Mouse (Mus musculus) hindbrain, postnatal 0 days (tissue): ENCODE measurements at regions not wholly inside any gene's neighbourhood (a gene's known extent, or its start where the extent isn't known, plus 50 kb on each side); places are given as distances from the start of the nearest gene placed in this dataset.

Experiments used
- ATAC-seq: fragments of 200-750 bp; cut with Nextera tagmentation; 2 replicates; pipeline ENCODE4 v1.8.0; 2017; ENCODE audit warnings: mild to moderate bottlenecking, moderate TSS enrichment, moderate library complexity
- DNase-seq: peaks from one replicate; pipeline ENCODE4 v3.0.0-alpha.2; 2015; ENCODE audit warnings: low spot score
- H3K27ac ChIP-seq: fragments of 300-500 bp; sonication (generic); 2 replicates; pipeline ENCODE4 v1.5.1; 2014; ENCODE audit warnings: mild to moderate bottlenecking
- H3K27me3 ChIP-seq: fragments of 300-500 bp; sonication (generic); 2 replicates; pipeline ENCODE4 v1.6.1; 2014; ENCODE audit warnings: low read length, mixed read lengths; ENCODE audit not compliant: insufficient read depth
- H3K36me3 ChIP-seq: fragments of 300-500 bp; sonication (generic); 2 replicates; pipeline ENCODE4 v1.6.1; 2014; ENCODE audit warnings: low read length, mixed read lengths; ENCODE audit not compliant: insufficient read depth
- H3K4me1 ChIP-seq: fragments of 300-500 bp; sonication (generic); 2 replicates; pipeline ENCODE4 v1.6.1; 2014; ENCODE audit warnings: antibody characterized with exemption, low read length, mixed read lengths; ENCODE audit not compliant: insufficient read depth
- H3K4me2 ChIP-seq: fragments of 300-500 bp; sonication (generic); 2 replicates; pipeline ENCODE4 v1.6.1; 2014; ENCODE audit warnings: low read depth, mild to moderate bottlenecking, low read length, moderate library complexity, mixed read lengths
- H3K4me3 ChIP-seq: fragments of 300-500 bp; sonication (generic); 2 replicates; pipeline ENCODE4 v1.5.1; 2014; ENCODE audit warnings: low read length
- H3K9ac ChIP-seq: fragments of 300-500 bp; sonication (generic); replicated peaks from 2 replicates; pipeline ENCODE4 v1.6.1; 2014; ENCODE audit warnings: mild to moderate bottlenecking, low read length, moderate library complexity, mixed read lengths
- H3K9me3 ChIP-seq: fragments of 300-500 bp; sonication (generic); 2 replicates; pipeline ENCODE4 v1.6.1; 2016; ENCODE audit warnings: low read length, mixed read lengths
- CTCF ChIP-seq: IDR thresholded peaks from 2 replicates; pipeline ENCODE4 v1.5.1; 2016; ENCODE audit warnings: antibody characterized with exemption, control low read depth, low read depth
- WGBS: fragments of 180-500 bp; shearing (Covaris S2); extraction: QIAGEN DNeasy Blood & Tissue Kit; methylation state at CpG from one replicate; pipeline ENCODE4 v1.1.7; 2014; 5-methylcytosine and 5-hydroxymethylcytosine counted together

DNA sequence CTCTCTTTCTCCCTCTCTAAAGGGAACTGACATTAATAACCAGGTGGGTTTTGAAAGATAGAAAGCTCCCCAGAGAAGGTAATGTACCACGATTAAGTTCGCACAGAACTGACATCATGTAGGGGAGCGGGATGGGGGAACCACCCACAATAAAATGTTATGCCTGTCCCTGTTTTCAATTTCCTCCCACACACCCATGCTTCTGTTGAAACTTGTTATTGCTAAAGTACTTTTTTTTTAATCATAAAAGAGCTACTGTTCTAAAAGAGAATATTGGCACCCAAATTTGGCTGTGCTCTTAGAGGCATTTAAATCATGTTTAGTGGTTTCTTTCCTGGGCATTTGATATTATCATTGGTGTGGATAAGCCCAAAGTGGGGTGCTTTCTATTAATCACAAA, 82.6 kb upstream of the Phactr1 start:
- Histone ChIP-seq H3K36me3 (no peaks in the 10 kb centered on the region), H3K4me3 (no peak overlapping the region), H3K4me1 (no peaks in the 10 kb centered on the region), H3K4me2 (no peak overlapping the region), H3K27me3 (no peaks in the 10 kb centered on the region), H3K9ac (no peak overlapping the region), H3K27ac (no peak overlapping the region), H3K9me3 (no peaks in the 10 kb centered on the region)
- WGBS, result 87% methylated on average over 3 of the region's 3 CpGs
- DNase-seq (no peak), ATAC-seq (no peak)
- TF ChIP-seq CTCF, result no peak

DNA sequence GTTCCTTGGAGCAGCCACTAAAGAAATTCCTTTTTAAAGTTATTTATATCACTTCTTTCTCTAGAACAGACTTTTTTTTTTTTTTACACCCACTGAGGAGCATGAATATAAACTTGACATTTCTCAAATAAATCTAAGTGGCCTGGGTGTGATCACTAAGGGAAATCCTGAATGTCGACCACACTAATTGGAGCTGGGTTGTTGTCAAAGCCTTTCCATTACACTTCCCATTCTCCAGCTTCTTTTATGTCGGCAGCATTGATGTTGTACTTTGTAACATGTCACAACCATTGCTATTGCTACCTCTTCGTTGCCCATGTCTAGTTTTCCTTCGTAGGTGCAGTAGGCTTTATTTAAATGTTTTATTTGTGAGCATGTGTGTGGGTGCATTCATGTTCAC, 77.1 kb upstream of the Phactr1 start:
- no peak overlapping the region for H3K9ac ChIP-seq
- no peaks in the 10 kb centered on the region for H3K36me3 ChIP-seq
- DNase-seq (no peak), ATAC-seq (no peak)
- no peaks in the 10 kb centered on the region for H3K27me3 ChIP-seq
- no peak for TF ChIP-seq CTCF
- no peaks in the 10 kb centered on the region for H3K4me1 ChIP-seq
- H3K27ac ChIP-seq, result no peak overlapping the region
- 78% methylated on average over 4 of the region's 4 CpGs for WGBS
- no peak overlapping the region for H3K4me2 ChIP-seq
- H3K9me3 ChIP-seq, result no peaks in the 10 kb centered on the region
- H3K4me3 ChIP-seq, result no peak overlapping the region

DNA sequence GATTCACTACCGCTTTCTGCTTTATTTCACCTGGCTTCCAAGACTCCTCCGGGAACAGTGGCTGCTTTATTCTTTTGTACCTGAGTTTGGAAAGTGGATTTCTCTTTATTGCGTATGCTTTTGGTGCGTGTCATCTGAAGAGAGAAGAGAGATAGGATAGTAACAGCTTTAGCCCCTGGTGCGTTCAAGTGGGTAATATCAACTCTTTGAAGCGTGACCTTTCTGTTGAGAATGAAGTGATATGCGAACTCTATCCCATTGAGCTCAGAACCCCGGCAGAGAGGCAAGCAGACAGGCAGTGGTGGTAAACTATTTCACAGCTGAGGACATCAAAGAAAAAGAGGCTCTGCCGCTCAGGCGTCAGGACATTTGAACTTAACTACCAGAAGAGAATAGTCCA, 72.7 kb upstream of the Phactr1 start:
- no peak overlapping the region for H3K4me3 ChIP-seq
- 56% methylated on average over 10 of the region's 10 CpGs for WGBS
- no peak overlapping the region for H3K9ac ChIP-seq
- H3K27ac ChIP-seq, result no peak overlapping the region
- H3K4me1 ChIP-seq, result no peaks in the 10 kb centered on the region
- no peaks in the 10 kb centered on the region for H3K36me3 ChIP-seq
- no peak for TF ChIP-seq CTCF
- ATAC-seq (no peak), DNase-seq (no peak)
- H3K27me3 ChIP-seq, result no peaks in the 10 kb centered on the region
- H3K9me3 ChIP-seq, result no peaks in the 10 kb centered on the region
- no peak overlapping the region for H3K4me2 ChIP-seq

- WGBS, result 18% methylated on average over 4 of the region's 4 CpGs
- TF ChIP-seq CTCF, result 0 out of 2 replicates have a peak, but pooled peaks have one; percentile 11
These were observed 71.5 kb upstream of the Phactr1 start for GRCm38 (mm10) chr13:42608963-42609362.

DNA sequence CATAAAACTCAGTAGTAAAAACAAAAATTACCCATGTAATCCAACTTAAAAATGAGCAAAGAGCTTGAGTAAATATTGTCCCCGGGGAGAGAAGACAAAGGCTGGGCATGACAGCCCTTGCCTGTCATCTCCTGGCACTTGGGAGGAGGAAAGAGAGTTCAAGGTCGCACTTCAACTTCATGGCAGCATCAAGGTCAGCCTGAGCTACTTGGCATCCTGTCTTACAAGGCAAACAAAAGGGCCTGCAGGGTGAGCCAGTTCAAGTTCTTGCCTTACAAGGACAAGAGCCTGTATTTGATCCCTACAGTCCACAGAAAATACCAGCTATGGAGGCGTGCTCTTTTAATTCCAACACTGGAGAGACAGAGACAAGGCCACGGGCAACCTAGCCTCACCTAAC, 67.1 kb upstream of the Phactr1 start:
- no peak overlapping the region for H3K4me2 ChIP-seq
- no peak overlapping the region for H3K4me3 ChIP-seq
- no peaks in the 10 kb centered on the region for H3K9me3 ChIP-seq
- TF ChIP-seq CTCF, result no peak
- WGBS, result 83% methylated on average over 4 of the region's 4 CpGs
- H3K9ac ChIP-seq, result no peak overlapping the region
- H3K4me1 ChIP-seq, result no peaks in the 10 kb centered on the region
- ATAC-seq (no peak), DNase-seq (no peak)
- H3K27ac ChIP-seq, result no peak overlapping the region
- no peaks in the 10 kb centered on the region for H3K36me3 ChIP-seq
- no peaks in the 10 kb centered on the region for H3K27me3 ChIP-seq

More at GRCm38 (mm10) chr13:42608963-42609362, 71.5 kb upstream of the Phactr1 start:
- Histone ChIP-seq H3K36me3 (no peaks in the 10 kb centered on the region), H3K4me3 (no peak overlapping the region), H3K9ac (no peak overlapping the region), H3K27ac (no peak overlapping the region), H3K9me3 (no peaks in the 10 kb centered on the region), H3K27me3 (no peaks in the 10 kb centered on the region), H3K4me2 (no peak overlapping the region), H3K4me1 (no peaks in the 10 kb centered on the region)
- DNase-seq (no peak), ATAC-seq (no peak)

DNA sequence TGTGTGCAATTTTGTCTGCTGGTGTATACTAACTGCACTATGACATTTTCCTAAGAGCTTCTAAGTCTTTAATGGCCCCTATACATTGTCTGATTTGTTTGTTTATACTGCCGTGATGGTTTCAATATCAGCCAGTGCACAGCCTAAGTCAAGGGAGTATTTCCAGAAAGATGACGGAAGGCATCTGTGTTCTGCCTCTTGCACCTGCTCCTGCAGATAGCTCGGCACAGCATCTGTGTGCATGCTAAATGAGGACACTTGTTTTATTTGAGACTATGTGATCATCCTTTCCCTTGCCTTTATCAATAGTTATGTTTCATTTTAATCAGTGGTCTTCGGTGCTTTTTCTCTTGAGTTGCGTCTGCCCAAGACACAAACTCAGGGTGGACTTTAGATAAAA, 64.6 kb upstream of the Phactr1 start:
- Histone ChIP-seq H3K9me3 (no peaks in the 10 kb centered on the region), H3K36me3 (no peaks in the 10 kb centered on the region), H3K27ac (no peak overlapping the region), H3K4me3 (no peak overlapping the region), H3K4me2 (no peak overlapping the region), H3K27me3 (no peaks in the 10 kb centered on the region), H3K4me1 (no peaks in the 10 kb centered on the region), H3K9ac (no peak overlapping the region)
- DNase-seq (no peak), ATAC-seq (no peak)
- 83% methylated on average over 5 of the region's 5 CpGs for WGBS
- TF ChIP-seq CTCF, result no peak

DNA sequence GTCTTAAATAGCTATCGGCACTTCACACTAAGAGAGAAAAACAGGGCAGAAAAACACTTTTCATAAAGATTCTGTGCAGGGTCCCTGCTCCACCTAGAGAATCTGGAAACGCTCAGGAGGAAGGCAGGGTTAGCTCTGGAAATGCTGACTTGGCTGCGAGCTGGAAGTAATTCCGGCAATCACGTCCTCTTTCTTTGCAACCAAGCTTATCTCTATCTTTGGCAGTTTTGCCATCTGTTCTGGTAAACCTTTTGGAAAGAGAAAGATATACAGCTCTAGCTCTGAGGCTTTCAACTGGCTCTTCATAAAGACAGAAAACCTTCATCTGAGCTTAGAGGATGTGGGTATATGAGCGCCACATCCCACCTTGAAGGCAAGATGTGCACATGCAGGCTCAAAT, 63.2 kb upstream of the Phactr1 start:
- Histone ChIP-seq H3K27me3 (no peaks in the 10 kb centered on the region), H3K4me3 (no peak overlapping the region), H3K4me1 (no peaks in the 10 kb centered on the region), H3K27ac (no peak overlapping the region), H3K9me3 (no peaks in the 10 kb centered on the region), H3K9ac (no peak overlapping the region), H3K36me3 (no peaks in the 10 kb centered on the region), H3K4me2 (no peak overlapping the region)
- TF ChIP-seq CTCF, result no peak
- WGBS, result 85% methylated on average over 6 of the region's 6 CpGs
- DNase-seq (no peak), ATAC-seq (no peak)
